Mouse (Mus musculus) liver, postnatal 0 days (tissue): ENCODE measurements around the gene Klhl6.

Experiments used
- CTCF ChIP-seq: sonication (generic); IDR thresholded peaks from 2 replicates; pipeline ENCODE4 v1.5.1; 2016; ENCODE audit warnings: antibody characterized with exemption, low read depth
- EP300 ChIP-seq: IDR thresholded peaks from 2 replicates; pipeline ENCODE4 v1.6.1; 2016; ENCODE audit warnings: antibody characterized with exemption, low read depth, mild to moderate bottlenecking

DNA sequence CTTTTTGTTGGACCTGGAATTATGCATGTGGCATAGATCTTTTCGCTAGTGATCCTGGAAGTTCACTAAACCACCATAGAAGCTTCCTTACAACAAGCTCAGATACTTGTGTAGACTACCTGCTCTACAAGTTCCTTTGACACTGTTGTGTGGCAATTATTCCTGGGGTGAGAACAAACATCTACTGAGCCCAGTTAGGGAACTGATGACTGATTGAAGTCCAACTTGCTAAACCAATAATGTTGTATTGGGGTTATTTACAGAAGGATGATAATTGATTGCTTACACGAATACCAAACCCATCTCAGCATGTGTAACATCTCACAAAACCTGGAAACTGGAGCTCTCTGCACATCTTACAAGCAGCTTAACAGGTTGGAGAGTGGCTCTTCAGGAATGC, 39.0 kb upstream of the Klhl6 start:
- TF ChIP-seq CTCF (no peak), EP300 (no peak)
